Mouse (Mus musculus) heart, adult 2 months (tissue): ENCODE measurements around the gene Rnf25.

Experiments used
- CTCF ChIP-seq: fragments of 200-600 bp; IDR thresholded peaks from 2 replicates; pipeline ENCODE4 v1.8.1; 2022; ENCODE audit warnings: antibody characterized with exemption, mild to moderate bottlenecking, moderate library complexity
- EP300 ChIP-seq: fragments of 200-500 bp; IDR thresholded peaks from 2 replicates; pipeline ENCODE4 v1.6.1; 2011; ENCODE audit warnings: low read depth, low read length, control low read depth; ENCODE audit not compliant: insufficient read depth

GRCm38 (mm10) chr1:74600501-74601266 lies 513 bp downstream of the Rnf25 start:
- TF ChIP-seq EP300: no peak
- no peak for TF ChIP-seq CTCF
